Mouse (Mus musculus): ENCODE results near the gene Zfp385c. TPM values are rescaled to one million over a fixed set of nuclear protein-coding genes. Genes with fewer than 3 reads are reported as not detected.

Gene Zfp385c
- polyA plus RNA-seq, 1 experiment, result 0.39 TPM

GRCm38 (mm10) chr11:100640159-100640906, 51.9 kb downstream of the Zfp385c start:
- no peak for TF ChIP-seq FLI1 (IDR thresholded peaks at IDR 0.05; ENCODE audit: low read length)
- no peak for TF ChIP-seq GATA1 (IDR thresholded peaks at IDR 0.05; ENCODE audit: borderline replicate concordance, low read length)
- Histone ChIP-seq H3K4me1 (peaks cover 15% of the 10 kb centered on the region), H3K36me3 (replicated peaks; ENCODE audit: low read length) (no peaks in the 10 kb centered on the region), H3K9me3 (peaks cover 8% of the 10 kb centered on the region), H3K27me3 (replicated peaks) (peaks cover 91% of the 10 kb centered on the region), H3K4me3 (replicated peaks) (peak overlapping the region; percentile 81)

GRCm38 (mm10) chr11:100634530-100634929, 57.7 kb downstream of the Zfp385c start:
- H3K9me3 ChIP-seq, result peaks cover 8% of the 10 kb centered on the region
- no peak overlapping the region for H3K4me3 ChIP-seq (replicated peaks)
- no peaks in the 10 kb centered on the region for H3K36me3 ChIP-seq (replicated peaks; ENCODE audit: low read length)
- H3K4me1 ChIP-seq, result peaks cover 8% of the 10 kb centered on the region
- H3K27me3 ChIP-seq (replicated peaks), result peaks cover 85% of the 10 kb centered on the region
- TF ChIP-seq FLI1 (IDR thresholded peaks at IDR 0.05; ENCODE audit: low read length) (no peak), GATA1 (IDR thresholded peaks at IDR 0.05; ENCODE audit: borderline replicate concordance, low read length) (no peak)

- Histone ChIP-seq H3K4me1 (peaks cover 64% of the 10 kb centered on the region), H3K36me3 (replicated peaks; ENCODE audit: low read length) (peaks cover 36% of the 10 kb centered on the region), H3K27me3 (replicated peaks) (peaks cover 39% of the 10 kb centered on the region), H3K4me3 (replicated peaks) (no peak overlapping the region), H3K9me3 (no peaks in the 10 kb centered on the region)
- TF ChIP-seq GATA1 (IDR thresholded peaks at IDR 0.05; ENCODE audit: borderline replicate concordance, low read length) (no peak), FLI1 (IDR thresholded peaks at IDR 0.05; ENCODE audit: low read length) (no peak)
These were observed 63.3 kb downstream of the Zfp385c start for GRCm38 (mm10) chr11:100628862-100629352.

- peaks cover 68% of the 10 kb centered on the region for H3K4me1 ChIP-seq
- peaks cover 37% of the 10 kb centered on the region for H3K36me3 ChIP-seq (replicated peaks; ENCODE audit: low read length)
- peaks cover 31% of the 10 kb centered on the region for H3K27me3 ChIP-seq (replicated peaks)
- no peaks in the 10 kb centered on the region for H3K9me3 ChIP-seq
- H3K4me3 ChIP-seq (replicated peaks), result peak overlapping the region; percentile 59
- no peak for TF ChIP-seq GATA1 (IDR thresholded peaks at IDR 0.05; ENCODE audit: borderline replicate concordance, low read length)
- TF ChIP-seq FLI1 (IDR thresholded peaks at IDR 0.05; ENCODE audit: low read length), result no peak
These were observed 64.2 kb downstream of the Zfp385c start for GRCm38 (mm10) chr11:100628056-100628455.

GRCm38 (mm10) chr11:100626701-100627195, 65.5 kb downstream of the Zfp385c start:
- Histone ChIP-seq H3K36me3 (replicated peaks; ENCODE audit: low read length) (peaks cover 37% of the 10 kb centered on the region), H3K9me3 (no peaks in the 10 kb centered on the region), H3K4me1 (peaks cover 72% of the 10 kb centered on the region), H3K4me3 (replicated peaks) (peak overlapping the region; percentile 80), H3K27me3 (replicated peaks) (peaks cover 22% of the 10 kb centered on the region)
- TF ChIP-seq FLI1 (IDR thresholded peaks at IDR 0.05; ENCODE audit: low read length) (no peak), GATA1 (IDR thresholded peaks at IDR 0.05; ENCODE audit: borderline replicate concordance, low read length) (no peak)

- no peaks in the 10 kb centered on the region for H3K9me3 ChIP-seq
- peaks cover 40% of the 10 kb centered on the region for H3K36me3 ChIP-seq (replicated peaks; ENCODE audit: low read length)
- peaks cover 75% of the 10 kb centered on the region for H3K4me1 ChIP-seq
- TF ChIP-seq FLI1 (IDR thresholded peaks at IDR 0.05; ENCODE audit: low read length) (no peak), GATA1 (IDR thresholded peaks at IDR 0.05; ENCODE audit: borderline replicate concordance, low read length) (no peak)
- peak overlapping the region; percentile 80 for H3K4me3 ChIP-seq (replicated peaks)
- peaks cover 15% of the 10 kb centered on the region for H3K27me3 ChIP-seq (replicated peaks)
These were observed 66.2 kb downstream of the Zfp385c start for GRCm38 (mm10) chr11:100625754-100626700.

GRCm38 (mm10) chr11:100623867-100624266, 68.4 kb downstream of the Zfp385c start:
- Histone ChIP-seq H3K4me1 (peaks cover 75% of the 10 kb centered on the region), H3K36me3 (replicated peaks; ENCODE audit: low read length) (peaks cover 40% of the 10 kb centered on the region)
- TF ChIP-seq GATA1 (IDR thresholded peaks at IDR 0.05; ENCODE audit: borderline replicate concordance, low read length) (no peak), FLI1 (IDR thresholded peaks at IDR 0.05; ENCODE audit: low read length) (no peak)

GRCm38 (mm10) chr11:100622714-100623113, 69.5 kb downstream of the Zfp385c start:
- Histone ChIP-seq H3K4me1 (peaks cover 71% of the 10 kb centered on the region), H3K4me3 (replicated peaks) (peak overlapping the region; percentile 94), H3K36me3 (replicated peaks; ENCODE audit: low read length) (peaks cover 40% of the 10 kb centered on the region), H3K9me3 (no peaks in the 10 kb centered on the region), H3K27me3 (replicated peaks) (no peaks in the 10 kb centered on the region)
- no peak for TF ChIP-seq GATA1 (IDR thresholded peaks at IDR 0.05; ENCODE audit: borderline replicate concordance, low read length)
- TF ChIP-seq FLI1 (IDR thresholded peaks at IDR 0.05; ENCODE audit: low read length), result no peak

More at GRCm38 (mm10) chr11:100623867-100624266, 68.4 kb downstream of the Zfp385c start:
- H3K9me3 ChIP-seq, result no peaks in the 10 kb centered on the region
- H3K4me3 ChIP-seq (replicated peaks), result peak overlapping the region; percentile 94
- H3K27me3 ChIP-seq (replicated peaks), result no peaks in the 10 kb centered on the region

GRCm38 (mm10) chr11:100619982-100620381, 72.3 kb downstream of the Zfp385c start, which contains the start of gene Dnajc7:
TSS of gene Dnajc7 (minus strand) at chr11:100620168.
- Histone ChIP-seq H3K4me1 (peaks cover 62% of the 10 kb centered on the region), H3K9me3 (no peaks in the 10 kb centered on the region), H3K27me3 (replicated peaks) (no peaks in the 10 kb centered on the region), H3K36me3 (replicated peaks; ENCODE audit: low read length) (peaks cover 27% of the 10 kb centered on the region), H3K4me3 (replicated peaks) (peak within 1 kb of the TSS; percentile 99)
- TF ChIP-seq FLI1 (IDR thresholded peaks at IDR 0.05; ENCODE audit: low read length) (no peak), GATA1 (IDR thresholded peaks at IDR 0.05; ENCODE audit: borderline replicate concordance, low read length) (no peak)
